Mouse (Mus musculus): ENCODE measurements at regions not wholly inside any gene's neighbourhood (a gene's known extent, or its start where the extent isn't known, plus 50 kb on each side); places are given as distances from the start of the nearest gene placed in this dataset.

GRCm38 (mm10) chr17:51645866-51646265, 187.2 kb downstream of the Satb1 start:
- TF ChIP-seq CTCF (IDR thresholded peaks at IDR 0.05; ENCODE audit: low read depth, low read length), result no peak
- TF ChIP-seq POLR2A (IDR thresholded peaks at IDR 0.05; ENCODE audit: borderline replicate concordance, low read depth, low read length), result no peak

Data from bone marrow macrophage, adult 2 months (primary cell).